19 mouse cellular contexts compared by ENCODE assay signal in genomic region chr3:34168087-34168486, GRCm38 (mm10).
"Had no signal": no experiment of that assay in that cellular context is flagged by ENCODE, and none has a peak within 500 bp of the region (broad histone marks: within the 10 kb centered on the region; RNA-seq: fewer than 3 reads in every experiment).

No protein-coding gene starts in this region.

- H3K27me3 ChIP-seq: midbrain, embryonic 12.5 days; neural tube, embryonic 13.5 days; neural tube, embryonic 15.5 days had no signal

- H3K27ac ChIP-seq: midbrain, embryonic 10.5 days; midbrain, embryonic 12.5 days; neural tube, embryonic 13.5 days; neural tube, embryonic 15.5 days had no signal

- H3K4me3 ChIP-seq: midbrain, embryonic 10.5 days; midbrain, embryonic 12.5 days; myocyte; neural tube, embryonic 13.5 days; neural tube, embryonic 15.5 days had no signal

- H3K9ac ChIP-seq: lung, embryonic 14.5 days; midbrain, embryonic 12.5 days; neural tube, embryonic 13.5 days; neural tube, embryonic 15.5 days had no signal

- H3K9me3 ChIP-seq: midbrain, embryonic 10.5 days; midbrain, embryonic 12.5 days; neural tube, embryonic 13.5 days; neural tube, embryonic 15.5 days had no signal

- H3K36me3 ChIP-seq: midbrain, embryonic 10.5 days; midbrain, embryonic 12.5 days; neural tube, embryonic 13.5 days; neural tube, embryonic 15.5 days had no signal

- H3K4me1 ChIP-seq: neural tube, embryonic 13.5 days; neural tube, embryonic 15.5 days had no signal

- DNase-seq: lung, adult 18-20 months; lung, embryonic 14.5 days; lung, postnatal 10 days; lung, postnatal 4 days; midbrain, embryonic 14.5 days; retina, postnatal 1 day; right cerebral cortex, adult 18-20 months; right cerebral cortex, postnatal 25 days; right cerebral cortex, postnatal 4 days; spleen, adult 18-20 months; thymus, adult 18-20 months; thymus, postnatal 14 days; thymus, postnatal 36 days had no signal

- ATAC-seq: midbrain, embryonic 16.5 days had no signal

- H3K4me2 ChIP-seq: lung, embryonic 14.5 days; midbrain, embryonic 12.5 days; neural tube, embryonic 13.5 days; neural tube, embryonic 15.5 days had no signal
